Mouse (Mus musculus): ENCODE measurements around the gene Pip5k1b. TPM values are rescaled to one million over a fixed set of nuclear protein-coding genes. Genes with fewer than 3 reads are reported as not detected.

Pip5k1b gene
- polyA plus RNA-seq, 1 experiment from 2014 or later: 9.3 TPM

- 51% methylated on average over 5 of the region's 5 CpGs for WGBS
- no peaks in the 10 kb centered on the region for H3K9me3 ChIP-seq (replicated peaks)
- no peak overlapping the region for H3K4me3 ChIP-seq
- H3K27ac ChIP-seq: peak overlapping the region; percentile 41; the same call in 1 of the 2 replicates
- H3K4me1 ChIP-seq (replicated peaks): peaks cover 39% of the 10 kb centered on the region
- H3K4me2 ChIP-seq: no peak overlapping the region
- no peaks in the 10 kb centered on the region for H3K36me3 ChIP-seq
- no peak for ATAC-seq (replicated peaks; ENCODE audit: insufficient number of reproducible peaks, insufficient read depth, low FRiP score, low read depth)
- no peaks in the 10 kb centered on the region for H3K27me3 ChIP-seq
- no peak overlapping the region for H3K9ac ChIP-seq
Observed at GRCm38 (mm10) chr19:24312046-24312445, 243.6 kb downstream of the Pip5k1b start.

DNA sequence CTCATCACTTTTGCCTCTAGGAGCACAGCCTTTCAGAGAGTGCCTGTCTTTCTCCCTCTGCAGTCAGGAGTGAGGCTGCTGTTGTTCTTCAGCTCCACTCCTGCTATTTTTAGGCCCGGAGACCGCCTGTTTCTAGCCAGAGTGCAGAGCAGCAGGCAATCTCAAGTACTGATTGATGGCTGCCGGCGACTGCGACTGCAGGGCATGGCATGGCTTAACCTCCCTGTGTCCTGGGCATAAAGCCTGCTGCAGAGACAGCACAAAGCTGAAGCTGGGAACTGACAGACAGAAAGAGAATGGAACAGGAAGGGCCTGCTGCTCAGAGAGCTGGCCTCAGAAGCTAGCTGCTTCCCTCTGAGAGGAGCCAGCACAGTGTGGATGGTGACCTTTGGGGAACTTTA lies 247.4 kb downstream of the Pip5k1b start:
- peaks cover 20% of the 10 kb centered on the region for H3K4me1 ChIP-seq (replicated peaks)
- WGBS: 4% methylated on average over 5 of the region's 5 CpGs
- no peaks in the 10 kb centered on the region for H3K27me3 ChIP-seq
- ATAC-seq (replicated peaks; ENCODE audit: insufficient number of reproducible peaks, insufficient read depth, low FRiP score, low read depth): peak; percentile 92
- no peaks in the 10 kb centered on the region for H3K9me3 ChIP-seq (replicated peaks)
- H3K4me3 ChIP-seq: 0 out of 2 replicates have a peak overlapping the region, but pooled peaks have one; percentile 6
- H3K4me2 ChIP-seq: peak overlapping the region; percentile 48
- H3K27ac ChIP-seq: peak overlapping the region; percentile 99
- H3K9ac ChIP-seq: peak overlapping the region; percentile 34
- no peaks in the 10 kb centered on the region for H3K36me3 ChIP-seq

GRCm38 (mm10) chr19:24307271-24308221 lies 248.1 kb downstream of the Pip5k1b start:
- peak; percentile 57 for ATAC-seq (replicated peaks; ENCODE audit: insufficient number of reproducible peaks, insufficient read depth, low FRiP score, low read depth)
- H3K4me2 ChIP-seq: peak overlapping the region; percentile 48
- peak overlapping the region; percentile 34 for H3K9ac ChIP-seq
- peak overlapping the region; percentile 99 for H3K27ac ChIP-seq
- 35% methylated on average over 13 of the region's 13 CpGs for WGBS
- no peaks in the 10 kb centered on the region for H3K36me3 ChIP-seq
- peaks cover 20% of the 10 kb centered on the region for H3K4me1 ChIP-seq (replicated peaks)
- H3K4me3 ChIP-seq: 0 out of 2 replicates have a peak overlapping the region, but pooled peaks have one; percentile 6
- no peaks in the 10 kb centered on the region for H3K9me3 ChIP-seq (replicated peaks)
- no peaks in the 10 kb centered on the region for H3K27me3 ChIP-seq

DNA sequence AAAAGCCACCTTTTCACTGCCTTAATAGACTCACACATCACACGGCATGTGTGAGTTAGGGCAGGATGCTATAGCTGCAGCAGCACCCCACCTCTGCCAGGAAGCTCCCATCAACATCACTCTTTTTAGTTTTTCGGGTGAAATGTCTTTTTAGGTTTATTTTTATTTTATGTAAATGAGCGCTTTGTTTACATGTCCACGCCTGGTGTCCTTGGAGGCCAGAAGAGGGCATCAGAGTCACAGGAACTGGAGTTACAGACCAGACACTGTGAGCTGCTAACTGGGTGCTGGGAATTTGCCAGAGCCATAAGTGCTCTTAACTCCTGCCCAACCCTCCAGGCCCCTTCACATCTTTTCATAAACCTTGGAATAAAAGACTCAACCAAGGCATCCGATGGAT lies 249.3 kb downstream of the Pip5k1b start:
- Histone ChIP-seq H3K4me3 (no peak overlapping the region), H3K27ac (no peak overlapping the region), H3K27me3 (no peaks in the 10 kb centered on the region), H3K4me1 (replicated peaks) (peaks cover 18% of the 10 kb centered on the region), H3K36me3 (no peaks in the 10 kb centered on the region), H3K9ac (no peak overlapping the region), H3K4me2 (no peak overlapping the region), H3K9me3 (replicated peaks) (no peaks in the 10 kb centered on the region)
- ATAC-seq (replicated peaks; ENCODE audit: insufficient number of reproducible peaks, insufficient read depth, low FRiP score, low read depth): no peak
- 90% methylated on average over 5 of the region's 5 CpGs for WGBS

DNA sequence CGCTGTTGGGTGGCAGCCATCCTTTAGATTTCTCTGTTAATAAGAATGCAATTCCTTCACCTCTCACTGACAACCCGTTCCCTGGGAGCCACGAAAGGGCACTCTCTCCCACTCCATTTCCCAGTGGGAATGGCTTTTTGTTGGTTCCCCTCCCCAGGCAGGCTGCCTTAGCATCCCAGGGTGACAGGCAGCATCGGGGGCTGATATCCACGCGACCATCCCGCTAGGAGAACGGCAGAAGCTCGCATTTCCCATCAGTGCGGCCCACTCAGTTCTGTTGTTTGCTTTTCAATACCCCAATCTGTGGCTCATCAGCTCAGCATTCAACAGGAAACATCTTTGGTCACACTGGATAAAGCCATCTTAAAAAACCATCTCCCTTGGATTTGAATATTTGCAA lies 253.5 kb downstream of the Pip5k1b start:
- Histone ChIP-seq H3K27me3 (no peaks in the 10 kb centered on the region), H3K9ac (no peak overlapping the region), H3K27ac (no peak overlapping the region), H3K9me3 (replicated peaks) (no peaks in the 10 kb centered on the region), H3K4me2 (no peak overlapping the region), H3K4me1 (replicated peaks) (peaks cover 9% of the 10 kb centered on the region), H3K36me3 (no peaks in the 10 kb centered on the region), H3K4me3 (no peak overlapping the region)
- 64% methylated on average over 10 of the region's 10 CpGs for WGBS
- ATAC-seq (replicated peaks; ENCODE audit: insufficient number of reproducible peaks, insufficient read depth, low FRiP score, low read depth): no peak

- Histone ChIP-seq H3K9me3 (replicated peaks) (no peaks in the 10 kb centered on the region), H3K4me3 (no peak overlapping the region), H3K4me2 (no peak overlapping the region), H3K27me3 (no peaks in the 10 kb centered on the region), H3K36me3 (no peaks in the 10 kb centered on the region), H3K9ac (no peak overlapping the region), H3K27ac (no peak overlapping the region), H3K4me1 (replicated peaks) (peaks cover 8% of the 10 kb centered on the region)
- WGBS: 36% methylated on average over 5 of the region's 5 CpGs
- no peak for ATAC-seq (replicated peaks; ENCODE audit: insufficient number of reproducible peaks, insufficient read depth, low FRiP score, low read depth)
Observed at GRCm38 (mm10) chr19:24301768-24302148, 253.9 kb downstream of the Pip5k1b start.

DNA sequence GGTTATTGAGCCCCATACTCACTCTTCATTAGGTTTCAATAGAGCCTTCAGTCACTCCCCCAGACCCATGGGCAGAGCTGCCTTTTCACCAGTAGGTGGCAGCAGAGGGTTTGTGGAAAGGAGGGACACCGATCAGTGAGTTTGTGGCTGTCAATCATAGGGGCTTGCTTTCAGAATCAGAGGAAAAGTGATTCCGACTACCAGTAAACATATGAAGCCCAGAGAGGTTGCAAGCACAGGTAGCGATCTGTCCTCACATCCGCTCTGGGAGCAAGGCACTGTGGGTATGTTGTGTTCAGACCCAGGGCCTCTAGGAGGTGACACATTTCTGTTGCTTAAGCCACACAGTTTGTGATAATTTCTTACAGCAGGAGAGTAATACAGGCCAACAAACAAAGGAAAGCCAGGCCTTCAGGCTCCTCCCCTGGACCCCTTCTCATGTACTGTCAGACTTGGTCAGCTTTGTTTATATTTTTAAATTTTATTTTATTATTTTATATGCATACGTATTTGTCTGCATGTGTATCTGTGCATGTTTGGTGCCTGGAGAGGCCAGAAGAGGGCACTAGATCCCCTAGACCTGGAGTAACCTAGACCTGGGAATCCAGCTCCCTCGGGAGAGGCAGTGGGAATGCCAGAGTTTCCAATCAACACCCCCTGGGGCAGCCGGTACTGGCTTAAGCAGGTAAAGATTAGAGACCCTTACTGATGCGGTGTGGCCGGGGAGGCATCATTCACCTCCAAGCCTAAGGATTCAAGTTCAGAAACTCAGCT lies 254.5 kb downstream of the Pip5k1b start:
- peak overlapping the region; percentile 57 for H3K4me2 ChIP-seq
- H3K9me3 ChIP-seq (replicated peaks): no peaks in the 10 kb centered on the region
- no peak overlapping the region for H3K9ac ChIP-seq
- peak overlapping the region; percentile 44 for H3K4me3 ChIP-seq
- no peaks in the 10 kb centered on the region for H3K27me3 ChIP-seq
- no peaks in the 10 kb centered on the region for H3K36me3 ChIP-seq
- no peak overlapping the region for H3K27ac ChIP-seq
- peak; percentile 75 for ATAC-seq (replicated peaks; ENCODE audit: insufficient number of reproducible peaks, insufficient read depth, low FRiP score, low read depth)
- H3K4me1 ChIP-seq (replicated peaks): peaks cover 8% of the 10 kb centered on the region
- 5% methylated on average over 9 of the region's 9 CpGs for WGBS

- Histone ChIP-seq H3K36me3 (peaks cover 3% of the 10 kb centered on the region), H3K27me3 (no peaks in the 10 kb centered on the region), H3K4me2 (no peak overlapping the region), H3K4me1 (replicated peaks) (no peaks in the 10 kb centered on the region), H3K27ac (no peak overlapping the region), H3K9me3 (replicated peaks) (no peaks in the 10 kb centered on the region), H3K9ac (no peak overlapping the region), H3K4me3 (no peak overlapping the region)
- no peak for ATAC-seq (replicated peaks; ENCODE audit: insufficient number of reproducible peaks, insufficient read depth, low FRiP score, low read depth)
- WGBS: 66% methylated on average over 5 of the region's 5 CpGs
Observed at GRCm38 (mm10) chr19:24293537-24293936, 262.1 kb downstream of the Pip5k1b start.

GRCm38 (mm10) chr19:24284187-24284586 lies 271.5 kb downstream of the Pip5k1b start:
- 50% methylated on average over 4 of the region's 4 CpGs for WGBS
- Histone ChIP-seq H3K4me3 (no peak overlapping the region), H3K27me3 (no peaks in the 10 kb centered on the region), H3K9ac (no peak overlapping the region), H3K4me1 (replicated peaks) (peaks cover 3% of the 10 kb centered on the region), H3K9me3 (replicated peaks) (no peaks in the 10 kb centered on the region), H3K4me2 (no peak overlapping the region), H3K27ac (no peak overlapping the region), H3K36me3 (no peaks in the 10 kb centered on the region)
- no peak for ATAC-seq (replicated peaks; ENCODE audit: insufficient number of reproducible peaks, insufficient read depth, low FRiP score, low read depth)

- peak overlapping the region; percentile 81; the same call in 1 of the 2 replicates for H3K4me3 ChIP-seq
- H3K9ac ChIP-seq: no peak overlapping the region
- no peaks in the 10 kb centered on the region for H3K9me3 ChIP-seq (replicated peaks)
- no peak overlapping the region for H3K27ac ChIP-seq
- H3K4me2 ChIP-seq: peak overlapping the region; percentile 84; the same call in 1 of the 2 replicates
- 0 out of 2 replicates have a peak, but pooled peaks cover 2% of the 10 kb centered on the region for H3K36me3 ChIP-seq
- H3K4me1 ChIP-seq (replicated peaks): peaks cover 9% of the 10 kb centered on the region
- no peaks in the 10 kb centered on the region for H3K27me3 ChIP-seq
- ATAC-seq (replicated peaks; ENCODE audit: insufficient number of reproducible peaks, insufficient read depth, low FRiP score, low read depth): no peak
- WGBS: 57% methylated on average over 7 of the region's 7 CpGs
Observed at GRCm38 (mm10) chr19:24281288-24281980, 274.2 kb downstream of the Pip5k1b start.

Measured in heart, embryonic 15.5 days (tissue).